In the genomic region with DNA sequence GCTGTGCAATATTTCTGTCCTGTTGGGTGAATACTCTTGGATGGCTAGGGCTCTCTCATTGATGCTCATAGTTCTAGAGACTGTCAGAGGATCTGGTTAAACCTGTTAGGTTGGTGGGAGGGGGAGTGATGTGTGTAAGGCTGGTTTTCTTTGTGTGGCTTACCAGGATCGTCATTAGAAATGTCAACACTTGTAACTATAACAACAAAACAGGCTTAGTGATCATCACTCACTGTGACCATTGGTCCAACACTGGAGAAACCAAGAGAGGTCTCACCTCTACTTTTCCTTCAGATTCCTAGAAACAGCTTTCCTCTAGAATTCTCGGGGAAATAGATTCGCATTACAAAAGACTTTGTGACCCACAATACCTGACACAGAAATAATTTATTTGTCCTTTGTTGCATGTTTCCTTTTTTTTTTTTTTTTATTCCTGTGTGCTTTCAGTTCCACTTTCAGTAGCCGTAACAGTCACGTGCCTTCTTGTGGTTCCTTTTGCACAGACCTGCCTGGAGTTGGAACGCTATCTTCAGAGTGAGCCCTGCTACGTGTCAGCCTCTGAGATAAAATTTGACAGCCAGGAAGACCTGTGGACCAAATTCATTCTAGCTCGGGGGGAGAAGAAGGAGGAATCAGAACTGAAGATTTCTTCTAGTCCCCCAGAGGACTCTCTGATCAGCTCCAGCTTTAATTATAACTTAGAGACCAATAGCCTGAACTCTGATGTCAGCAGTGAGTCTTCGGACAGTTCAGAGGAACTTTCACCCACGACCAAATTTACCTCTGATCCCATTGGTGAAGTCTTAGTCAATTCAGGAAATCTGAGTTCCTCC, we compare ENCODE assay signal across 8 mouse cellular contexts. TPM values are rescaled to one million over a fixed set of nuclear protein-coding genes. Genes with fewer than 3 reads are reported as not detected.
A peak's percentile ranks its signal among the peaks of the same experiment; 100 is the strongest.
DNase-seq lines count a peak whose midpoint lies in the region; ATAC-seq lines count a peak whose summit lies in the region.

No protein-coding gene starts in this region.

- peak overlapping the region; percentile 66 for H3K4me2 ChIP-seq in stomach, embryonic 16.5 days (ENCODE audit: low read depth, low read length)

- peak overlapping the region; percentile 69; the same call in 1 of the 2 replicates for H3K27ac ChIP-seq in stomach, embryonic 16.5 days (ENCODE audit: low read length)

- peak overlapping the region; percentile 89 for H3K4me3 ChIP-seq in stomach, embryonic 16.5 days (replicated peaks; ENCODE audit: low read length)

- no peaks in the 10 kb centered on the region for H3K9me3 ChIP-seq in stomach, embryonic 16.5 days (replicated peaks; ENCODE audit: control insufficient read depth, low read length)

- H3K9ac ChIP-seq in stomach, embryonic 16.5 days (ENCODE audit: low read length), result peak overlapping the region; percentile 68

- peaks cover 19% of the 10 kb centered on the region; the same call in 1 of the 2 replicates for H3K36me3 ChIP-seq in stomach, embryonic 16.5 days (ENCODE audit: control insufficient read depth, insufficient read depth, low read length)

- no peaks in the 10 kb centered on the region for H3K27me3 ChIP-seq in stomach, embryonic 16.5 days (ENCODE audit: control insufficient read depth, insufficient read depth, low read length)

- 46% methylated on average over 10 of the region's 10 CpGs for WGBS in stomach, embryonic 16.5 days

- peaks cover 22% of the 10 kb centered on the region for H3K4me1 ChIP-seq in stomach, embryonic 16.5 days (ENCODE audit: control insufficient read depth, insufficient read depth, low read length)

- peak; percentile 22 for DNase-seq in spleen, adult 12 weeks (ENCODE audit: low spot score)
- no peak for DNase-seq in spleen, postnatal 10 days (ENCODE audit: low spot score in 2 of 2)
- peak; percentile 61 for DNase-seq in embryo, embryonic 10.5 days (ENCODE audit: low spot score)
- peak; percentile 66 for DNase-seq in lung, postnatal 25 days (ENCODE audit: low spot score)
- no peak for DNase-seq in urinary bladder, postnatal 4 days (ENCODE audit: low spot score in 2 of 2)
- no peak for DNase-seq in urinary bladder, adult 18-20 months (ENCODE audit: low spot score in 2 of 2)

- ATAC-seq in hematopoietic stem cell, adult 5-6 weeks (replicated peaks in 1 of 2; ENCODE audit: insufficient read depth in 1 of 2, low FRiP score in 2 of 2, low TSS enrichment in 1 of 2, low read depth in 1 of 2, poor library complexity in 2 of 2, severe bottlenecking in 2 of 2), result peak; percentile 15 to 25
- ATAC-seq in stomach, embryonic 16.5 days (ENCODE audit: insufficient read depth, low FRiP score), result no peak

RNA-seq across cellular contexts. Expression of gene Klf6, which starts 3.2 kb away (rescaled TPM):
- 269 and 295 TPM in 2 replicates for total RNA-seq in hematopoietic stem cell, adult 5-6 weeks (2017)
- polyA plus RNA-seq in stomach, embryonic 16.5 days (2015; fragmentation: Nextera tagmentation; extraction: Ambion mirVana), result 99.4 and 107 TPM in 2 replicates

Comparison
In these comparisons a context has a peak if more than half of its experiments do, and no peak if none do; other contexts are left out.
1. DNase-seq: peak in spleen, adult 12 weeks (single experiment), embryo, embryonic 10.5 days (single experiment) and lung, postnatal 25 days (single experiment); none in spleen, postnatal 10 days (0 of 2), urinary bladder, postnatal 4 days (0 of 2) and urinary bladder, adult 18-20 months (0 of 2).